Mouse (Mus musculus) heart, postnatal 10 days (tissue): ENCODE data around the gene Zfyve28. TPM values are rescaled to one million over a fixed set of nuclear protein-coding genes. Genes with fewer than 3 reads are reported as not detected.

Source experiments
- DNase-seq, 2 experiments: peaks; one replicate each; pipeline ENCODE4 v3.0.0; 2021
- intact Hi-C: fragments of 180-260 bp; cut with DNase I; formaldehyde crosslinking; loops from one replicate; pipeline ENCODE4 v1.15.1; 2025
- total RNA-seq, 2 experiments: library from RNA; stranded (reverse); gene quantifications; 2 replicates each; pipeline ENCODE4 v1.2.3; 2021

Gene Zfyve28
- 1 to 10 TPM; 1.3 to 1.4 TPM for total RNA-seq

DNA sequence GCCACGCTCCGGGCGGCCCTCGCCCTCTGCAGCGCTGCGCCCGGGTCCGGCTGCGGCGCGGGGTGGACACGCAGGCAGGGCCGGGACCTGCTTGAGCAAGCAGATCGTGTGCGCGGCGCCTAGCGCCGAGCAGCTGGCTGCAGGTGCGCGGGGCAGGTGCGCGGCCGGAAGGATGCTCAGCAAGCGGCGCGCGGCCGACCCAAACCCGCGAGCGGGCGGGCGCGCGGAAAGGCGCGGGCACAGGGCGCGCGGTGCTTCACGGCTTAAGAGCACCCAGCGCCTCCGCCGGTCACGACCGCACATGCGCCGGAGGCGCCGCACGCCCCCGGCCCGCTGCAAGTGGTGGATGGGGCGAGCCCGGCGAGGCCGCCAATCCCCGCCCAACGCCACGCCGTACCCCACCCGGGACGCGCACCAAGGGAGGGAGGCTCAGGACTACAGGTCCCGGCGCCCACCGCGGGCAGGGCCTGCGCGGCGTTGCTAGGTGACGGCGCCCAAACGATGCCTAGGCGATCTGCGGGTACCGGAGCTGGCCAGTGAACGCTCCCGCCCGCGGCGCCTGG, at the start of gene Zfyve28, which contains the start of gene Cfap99:
Gene Zfyve28 (minus strand): TSS at position 296 of the 563 bp plus-strand sequence.
Gene Cfap99 (plus strand): TSS at position 447 of the 563 bp plus-strand sequence.
- DNase-seq = peak; percentile 79 to 83

DNA sequence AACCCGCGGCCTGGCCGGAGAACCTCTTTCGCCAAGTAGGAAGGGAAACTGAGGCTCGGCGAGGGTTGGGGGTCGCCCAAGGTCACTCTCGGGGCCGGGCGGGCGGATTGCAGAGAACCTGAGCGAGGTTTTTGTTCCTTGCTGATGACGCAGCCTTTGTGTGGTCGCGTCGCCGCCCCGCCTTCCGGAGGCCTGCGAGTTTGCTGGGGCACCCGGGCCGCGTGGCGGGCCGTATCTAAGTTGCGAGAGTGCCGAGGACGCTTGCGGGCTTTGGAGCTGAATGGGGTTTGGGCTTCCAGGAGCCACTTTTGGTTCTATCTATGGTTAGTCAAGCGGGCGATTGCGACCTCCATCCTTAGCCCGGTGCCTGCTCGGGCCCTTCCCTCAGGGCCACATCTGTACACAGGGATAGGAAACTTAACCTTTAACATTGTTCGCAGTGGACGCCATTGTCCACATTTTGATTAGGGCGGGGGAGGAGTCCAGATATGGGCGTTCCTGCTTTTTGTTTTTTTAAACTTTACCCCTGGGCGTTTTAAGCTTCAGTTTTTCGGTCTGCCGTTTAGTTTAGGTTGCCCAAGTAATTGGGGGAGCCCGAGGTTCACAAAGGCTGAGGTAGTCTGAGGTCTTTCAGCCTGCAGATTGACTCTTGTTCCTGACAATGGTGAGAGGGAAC, 48.7 kb upstream of the Zfyve28 start:
- DNase-seq = peak; percentile 60 to 67
- intact Hi-C loops = loop anchor here (2.0 kb wide), 1 partner anchor 32 kb away; the partner anchor contains the start of gene Fam193a

More for the DNA sequence above, at the start of gene Zfyve28, which contains the start of gene Cfap99:
- intact Hi-C loops = no loop called here

DNA sequence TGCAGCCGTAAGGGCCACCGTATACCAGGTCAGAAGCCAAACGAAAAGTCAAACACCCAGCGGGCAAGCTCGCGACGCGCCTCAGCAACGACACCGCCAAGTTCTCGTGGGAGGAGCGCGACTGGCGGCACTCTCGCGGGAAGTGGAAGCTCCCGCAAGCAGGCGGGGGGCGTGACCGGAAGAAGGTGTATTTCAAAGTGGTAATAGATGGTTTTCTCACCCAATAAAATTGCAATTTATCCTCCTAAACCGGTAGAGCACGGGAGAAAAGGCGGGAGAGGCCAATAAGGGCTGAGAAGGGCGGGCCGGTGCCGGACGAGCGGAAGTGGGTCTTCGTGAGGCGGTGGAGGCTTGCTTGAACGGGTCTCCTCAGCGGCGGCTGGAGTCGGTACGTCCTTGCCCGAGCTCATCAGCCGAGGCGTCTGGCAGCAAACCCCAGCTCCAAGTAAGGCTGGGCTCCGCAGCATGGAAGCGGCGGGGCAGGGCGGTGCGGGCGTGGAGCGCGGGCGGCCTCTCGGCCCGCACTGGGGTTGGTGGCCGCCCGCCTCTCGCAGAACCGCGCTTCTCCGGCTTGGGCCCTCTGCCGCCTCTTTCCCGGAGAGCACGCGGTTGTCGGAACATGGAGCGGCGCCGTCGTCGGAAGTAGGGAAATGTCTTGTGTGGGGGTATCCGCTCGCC, 48.0 kb upstream of the Zfyve28 start, which contains the start of gene Rnf4:
Gene Rnf4 (plus strand): TSS at position 193 of the 678 bp plus-strand sequence.
- intact Hi-C loops = loop anchor here (2.0 kb wide), 1 partner anchor 33 kb away; the partner anchor contains the start of gene Fam193a
- DNase-seq = peak; percentile 99

DNA sequence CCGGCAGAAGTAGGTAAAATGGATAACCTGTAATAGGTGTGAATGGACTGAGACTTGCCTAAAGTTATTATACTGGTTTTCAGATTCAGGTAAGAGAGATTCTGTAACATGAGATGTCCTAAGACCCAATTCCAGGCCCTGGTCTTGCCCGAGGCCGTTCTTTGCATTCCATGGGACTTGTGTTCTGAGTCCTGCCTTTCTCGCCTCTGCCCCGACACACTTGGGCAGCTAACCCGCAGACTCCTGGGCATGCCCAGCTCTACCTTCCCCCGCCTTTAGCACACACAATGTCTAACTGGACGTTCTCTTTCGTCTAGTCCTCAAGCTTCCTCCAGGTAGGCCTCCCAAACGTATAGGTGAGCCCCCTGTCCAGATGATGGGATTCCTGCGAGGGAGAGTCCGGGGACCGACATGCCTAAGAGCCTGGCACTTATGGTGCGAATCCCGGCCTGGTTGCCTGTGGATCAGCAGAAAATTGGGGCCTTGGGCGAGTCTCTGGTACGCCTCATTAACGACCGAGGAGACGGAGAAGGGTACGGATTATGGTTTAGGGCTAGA, 47.4 kb upstream of the Zfyve28 start:
- DNase-seq = no peak
- intact Hi-C loops = loop anchor here (2.0 kb wide), 1 partner anchor 33 kb away; the partner anchor contains the start of gene Fam193a

DNA sequence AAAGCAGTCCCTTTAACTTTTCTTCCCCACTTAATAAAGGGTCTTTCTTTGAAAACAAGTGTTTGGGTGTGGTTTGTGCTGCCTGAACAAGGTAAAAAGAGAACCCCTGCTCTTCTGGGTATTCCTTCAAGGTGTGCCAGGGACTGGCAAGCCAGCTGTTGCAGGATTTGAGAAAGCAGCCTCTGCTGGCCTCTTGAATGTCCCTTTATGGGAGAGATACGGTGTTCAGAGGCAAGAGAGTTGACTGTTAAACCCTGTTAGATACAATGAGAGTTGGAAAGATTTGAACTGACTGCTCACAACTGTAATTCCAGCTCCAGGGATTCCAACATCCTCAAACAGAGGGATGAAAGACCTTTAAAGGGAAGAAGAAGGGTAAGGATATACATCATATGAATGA, 45.8 kb upstream of the Zfyve28 start:
- intact Hi-C loops = no loop called here
- no peak for DNase-seq

DNA sequence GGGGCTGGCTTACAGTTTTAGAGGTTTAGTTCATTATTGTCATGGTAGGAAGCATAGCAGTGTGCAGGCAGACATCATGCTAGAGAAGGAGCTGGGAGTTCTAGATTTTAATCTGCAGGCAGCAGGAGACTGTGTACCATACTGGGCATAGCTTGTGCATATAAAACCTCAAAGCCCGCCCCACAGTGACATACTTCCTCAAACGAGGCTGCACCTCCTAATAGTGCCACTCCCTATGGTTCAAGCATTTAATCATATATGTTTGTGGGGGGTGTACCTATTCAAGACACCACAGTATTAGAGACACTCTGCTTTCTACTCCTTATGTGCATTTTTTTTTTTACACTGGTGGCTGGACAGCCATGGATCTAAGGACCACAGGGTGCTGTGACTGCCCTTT, 41.9 kb upstream of the Zfyve28 start:
- intact Hi-C loops = no loop called here
- DNase-seq = no peak

DNA sequence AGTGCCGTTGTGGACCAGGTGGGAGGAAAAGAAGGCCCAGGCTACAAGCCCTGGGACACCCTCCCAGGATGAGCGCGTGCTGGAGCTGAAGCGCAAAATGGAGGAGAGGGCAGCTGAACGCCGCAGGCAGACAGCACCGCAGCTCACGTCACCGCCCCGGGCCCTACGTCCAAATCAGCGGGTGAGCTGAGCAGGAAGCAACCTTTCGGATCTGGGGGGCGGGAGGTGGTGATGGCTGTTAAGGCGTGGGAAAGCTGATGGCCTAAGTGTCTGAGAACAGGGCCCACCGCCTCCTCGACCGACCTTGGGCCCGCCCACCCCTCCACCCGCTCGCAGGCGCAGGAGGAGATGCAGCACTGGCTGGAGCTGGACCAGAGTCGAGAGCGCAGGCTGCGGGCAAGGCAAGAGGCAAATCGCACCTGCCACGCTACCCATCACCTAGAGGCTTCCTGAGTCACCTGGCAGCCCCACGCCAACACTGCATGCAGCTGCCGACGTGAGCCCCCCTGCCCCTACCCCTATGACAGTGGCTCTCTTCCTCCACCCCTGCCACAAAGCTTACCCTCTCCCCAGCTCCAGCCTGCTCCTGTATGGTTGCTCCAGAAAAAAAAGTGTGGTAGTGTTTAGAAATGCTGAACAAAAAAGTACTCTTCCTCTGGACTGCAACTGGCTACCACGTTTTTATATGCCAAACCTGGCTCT, 38.8 kb upstream of the Zfyve28 start:
- DNase-seq = peak; percentile 36 to 48
- intact Hi-C loops = no loop called here

DNA sequence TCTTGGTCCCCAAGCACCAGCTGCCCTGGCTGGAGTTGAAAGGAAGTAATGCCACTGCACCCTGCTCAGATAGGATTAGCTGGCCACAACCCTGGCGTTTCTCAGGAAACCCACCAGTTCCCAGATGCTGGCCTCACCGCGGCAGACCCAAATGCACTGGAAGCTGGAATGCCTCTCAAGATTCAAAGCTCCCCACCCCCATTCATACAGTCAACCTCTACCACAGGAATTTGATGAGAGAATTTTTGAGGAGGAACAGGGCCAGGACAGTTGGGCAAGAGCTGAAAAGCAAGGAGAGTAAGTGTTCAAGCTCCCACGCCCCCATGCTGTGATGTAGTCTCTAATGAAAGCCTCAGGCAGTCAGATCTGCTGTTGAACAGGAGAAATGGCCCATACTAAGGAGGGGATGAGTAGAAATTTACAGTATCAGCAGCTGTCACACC, 38.0 kb upstream of the Zfyve28 start:
- peak; percentile 12 to 30 for DNase-seq
- intact Hi-C loops = no loop called here

DNA sequence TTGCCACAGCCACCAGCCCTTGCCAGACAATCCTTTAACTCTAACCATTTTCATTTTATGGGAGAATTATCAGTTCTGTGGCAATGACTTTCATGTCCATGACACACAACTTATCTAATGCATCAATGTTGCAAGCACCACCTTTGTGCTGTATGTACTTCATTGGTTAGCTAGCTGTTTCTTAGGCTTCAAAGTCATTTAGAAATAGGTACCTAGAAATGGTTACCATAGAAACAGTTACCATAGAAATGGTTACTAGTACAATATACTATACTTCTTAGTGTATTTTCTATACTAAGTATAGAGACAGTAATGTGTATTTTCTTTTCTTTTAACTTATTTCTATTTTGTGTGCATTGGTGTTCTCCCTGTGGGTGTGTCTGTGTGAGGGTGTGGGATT, 37.0 kb upstream of the Zfyve28 start:
- intact Hi-C loops = no loop called here
- no peak for DNase-seq

DNA sequence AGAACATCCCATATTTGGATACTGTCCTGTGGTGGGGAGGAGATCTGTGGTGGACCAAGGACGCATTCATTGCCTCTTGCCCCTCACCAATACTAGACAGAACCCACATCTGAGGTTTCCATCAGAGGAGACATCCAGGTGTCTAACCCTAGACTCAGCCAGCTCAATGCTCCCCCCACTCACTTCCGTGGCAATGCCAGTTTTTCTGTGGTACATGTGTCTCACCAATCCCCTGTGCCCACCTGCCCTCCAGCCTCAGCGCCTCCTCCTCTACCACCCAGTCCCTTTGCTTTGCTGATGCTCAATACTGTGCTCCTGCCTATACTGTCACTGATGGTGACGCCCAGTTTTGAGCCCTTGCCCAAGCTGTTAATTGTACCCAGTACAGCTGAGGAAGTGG, 33.0 kb upstream of the Zfyve28 start:
- intact Hi-C loops = no loop called here
- no peak for DNase-seq

DNA sequence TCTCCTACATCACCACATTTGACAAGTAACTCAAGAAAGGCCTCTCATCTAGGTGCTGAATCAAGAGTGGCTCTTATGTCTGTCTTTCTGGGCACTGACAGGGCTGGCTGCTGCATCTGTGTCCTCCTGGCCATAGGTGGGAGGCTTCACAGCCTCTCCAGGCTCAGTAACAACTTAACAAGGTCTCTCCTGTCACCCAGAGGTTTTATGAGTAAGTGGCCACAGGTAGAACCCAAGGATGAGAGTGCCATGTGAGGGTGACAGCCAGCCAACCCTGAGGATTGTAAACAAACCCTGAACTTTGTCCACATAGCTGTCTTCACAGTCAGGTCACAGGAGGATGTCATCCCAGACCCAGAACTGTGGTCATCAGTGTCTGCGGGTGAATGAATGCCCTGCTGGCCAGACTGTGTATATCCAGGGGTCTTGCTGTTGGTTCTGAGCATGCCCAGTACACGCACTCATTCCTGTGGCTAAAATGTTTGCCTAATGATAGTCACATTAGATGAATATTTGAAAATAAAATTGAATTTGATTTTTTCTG, 31.3 kb upstream of the Zfyve28 start:
- intact Hi-C loops = no loop called here
- DNase-seq = no peak

DNA sequence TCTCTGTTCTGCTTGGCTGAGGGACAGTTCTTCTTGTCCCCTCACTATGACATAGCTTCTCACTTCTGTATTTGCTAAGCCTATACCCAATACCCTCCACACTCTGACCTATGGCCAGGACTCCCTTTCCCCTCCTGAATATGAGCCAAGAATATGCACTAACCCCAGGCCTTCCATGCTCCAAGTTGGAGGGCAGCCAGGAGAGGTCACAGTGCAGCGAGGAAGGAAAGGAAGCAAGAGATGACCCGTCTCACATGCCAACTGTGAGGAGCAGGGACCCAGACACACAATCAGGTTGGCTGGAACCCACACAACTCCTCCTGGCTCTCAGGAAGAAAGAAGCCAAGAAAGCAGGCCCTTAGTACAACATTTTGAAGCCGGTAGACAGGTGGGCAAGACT, 20.8 kb upstream of the Zfyve28 start:
- intact Hi-C loops = no loop called here
- no peak for DNase-seq

DNA sequence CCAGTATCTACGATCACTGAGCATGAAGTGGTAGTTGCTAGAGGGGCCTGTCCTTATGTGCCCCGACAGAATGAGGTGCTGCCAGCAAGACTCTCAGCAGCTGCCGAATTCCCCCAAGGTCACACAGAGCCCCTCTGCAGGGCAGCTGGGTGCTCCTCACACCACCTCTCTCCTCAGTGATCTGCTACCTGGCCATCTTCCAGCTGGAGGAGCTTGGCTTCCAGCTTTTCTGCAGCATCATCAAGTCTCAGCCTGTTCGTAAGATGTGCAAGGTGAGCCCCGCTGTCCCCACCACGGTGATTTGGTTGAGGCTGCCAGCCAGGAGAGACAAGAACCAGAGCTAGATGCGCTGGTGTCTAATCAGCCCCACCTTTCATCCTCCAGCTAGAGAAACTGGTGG, 14.1 kb upstream of the Zfyve28 start:
- no peak for DNase-seq
- intact Hi-C loops = no loop called here

DNA sequence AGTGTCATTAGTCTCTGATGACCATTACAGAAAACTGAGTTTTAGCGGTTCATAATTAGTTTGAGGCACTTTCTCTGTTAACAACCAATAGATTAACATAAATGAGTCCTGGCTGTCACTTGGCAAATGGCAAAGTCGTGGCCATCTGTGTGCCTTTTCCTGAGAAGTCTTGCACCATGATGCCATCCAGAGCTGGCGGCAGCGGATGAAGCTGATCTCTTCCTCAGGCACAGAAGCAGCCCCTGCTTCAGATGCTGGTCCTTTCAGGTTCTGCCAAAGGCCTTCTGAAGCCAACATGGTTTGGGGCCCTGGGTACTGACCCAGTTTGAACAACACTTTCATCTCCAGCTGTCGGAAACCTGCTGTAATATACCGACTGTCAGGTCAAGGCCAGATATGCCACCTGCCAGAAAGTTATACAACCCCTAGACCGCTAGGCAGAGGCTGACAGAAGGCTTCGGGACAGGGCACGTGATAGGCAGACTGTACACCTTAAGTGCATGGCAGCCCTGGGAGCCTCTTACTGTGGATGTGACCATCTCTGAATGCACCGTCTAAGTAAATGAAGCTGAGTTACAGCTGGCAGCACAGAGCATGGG, 10.8 kb upstream of the Zfyve28 start:
- intact Hi-C loops = no loop called here
- DNase-seq = no peak

DNA sequence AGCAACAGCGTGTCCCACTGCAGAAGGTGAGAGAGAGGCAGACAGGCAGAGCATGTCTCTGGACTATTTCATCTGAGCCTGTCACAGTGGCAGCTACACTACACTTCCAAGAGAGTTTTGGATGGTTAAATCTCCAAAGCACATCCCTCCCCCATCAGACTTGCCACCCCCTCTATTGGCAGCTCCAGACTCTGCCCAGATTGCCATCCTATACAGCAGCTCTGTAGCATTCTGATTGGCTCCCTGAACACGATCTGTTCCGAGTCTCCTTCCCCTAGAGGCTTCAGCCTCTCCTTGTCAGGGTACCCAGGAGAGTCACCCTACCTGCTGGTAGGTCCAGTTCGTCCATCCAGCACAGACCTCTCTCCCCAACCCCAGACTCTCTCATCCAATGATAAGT, 9.8 kb upstream of the Zfyve28 start:
- DNase-seq = no peak
- intact Hi-C loops = no loop called here

DNA sequence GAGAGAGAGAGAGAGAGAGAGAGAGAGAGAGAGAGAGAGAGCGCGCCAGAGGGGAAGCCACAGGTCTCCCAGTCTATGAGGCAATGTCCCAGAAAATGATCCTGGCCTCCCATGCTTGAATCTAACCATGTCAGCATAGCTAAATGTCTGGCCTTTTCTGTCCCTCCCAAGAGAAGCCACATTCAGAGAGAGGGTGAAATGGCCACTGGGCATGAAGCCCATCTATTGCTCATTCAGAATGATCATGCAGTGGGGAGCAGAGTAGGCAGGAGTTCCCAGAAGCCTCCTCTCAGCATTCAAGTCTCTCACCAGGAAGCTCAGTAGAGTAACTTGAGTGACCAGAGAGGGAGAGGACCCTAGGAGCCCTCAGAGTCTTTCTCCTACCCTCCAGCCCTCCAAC, 6.9 kb upstream of the Zfyve28 start:
- intact Hi-C loops = no loop called here

DNA sequence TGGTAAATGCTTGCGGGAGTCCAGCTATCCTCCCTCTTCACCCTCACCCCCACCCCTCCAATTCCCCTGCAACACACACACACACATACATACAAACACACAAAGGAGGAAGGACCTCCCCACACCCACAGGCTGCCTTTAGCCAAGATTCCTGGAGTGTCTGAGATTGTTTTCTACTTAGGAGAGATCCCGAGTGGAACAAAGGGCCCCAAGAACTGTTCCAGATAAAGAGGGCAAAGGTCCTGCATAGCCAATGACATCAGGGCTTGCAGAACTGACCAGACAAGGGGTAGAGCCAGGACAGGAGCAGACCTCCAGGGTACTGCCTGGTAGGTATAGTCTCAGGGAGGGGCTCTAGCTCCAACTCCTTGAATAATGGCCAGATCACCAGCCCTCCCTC, 6.4 kb upstream of the Zfyve28 start:
- intact Hi-C loops = no loop called here
- DNase-seq = peak; percentile 35 to 45

More for the DNA sequence above, 6.9 kb upstream of the Zfyve28 start:
- DNase-seq = peak; percentile 37 to 43

DNA sequence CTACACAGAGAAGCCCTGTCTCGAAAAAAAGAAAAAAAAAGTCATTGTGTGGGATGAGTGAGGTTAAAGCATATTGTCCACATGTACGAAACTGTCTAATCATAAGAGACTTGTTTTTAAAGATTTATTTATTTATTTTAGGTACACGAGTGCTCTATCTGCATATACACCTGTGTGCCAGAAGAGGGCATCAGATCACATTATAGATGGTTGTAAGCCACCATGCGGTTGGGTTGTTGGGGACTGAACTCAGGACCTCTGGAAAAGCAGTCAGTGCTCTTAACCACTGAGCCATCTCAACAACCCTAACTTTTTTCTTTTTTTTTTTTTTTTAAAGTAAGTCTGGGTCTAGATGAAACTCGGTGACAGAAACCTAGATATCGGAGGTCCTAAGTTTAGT, 5.1 kb upstream of the Zfyve28 start:
- no peak for DNase-seq
- intact Hi-C loops = no loop called here

DNA sequence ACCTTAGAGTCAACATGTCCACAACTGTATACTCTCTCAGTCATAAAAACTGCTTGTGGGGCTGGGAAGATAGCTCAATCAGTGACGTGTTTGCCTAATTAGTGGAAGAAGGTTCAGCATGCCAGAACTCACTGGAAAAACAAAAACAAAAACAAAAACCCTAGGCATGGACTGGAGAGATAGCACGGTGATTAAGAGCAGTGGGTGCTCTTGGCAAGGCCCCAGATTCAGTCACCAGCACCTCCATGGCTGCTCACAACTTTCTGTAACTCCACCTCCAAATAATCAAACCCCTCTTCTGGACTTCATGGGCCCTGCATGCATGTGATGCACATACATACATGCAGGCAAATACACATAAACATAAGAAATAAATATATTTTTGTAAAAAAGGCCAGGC, 1.0 kb upstream of the Zfyve28 start:
- DNase-seq = no peak
- intact Hi-C loops = no loop called here

DNA sequence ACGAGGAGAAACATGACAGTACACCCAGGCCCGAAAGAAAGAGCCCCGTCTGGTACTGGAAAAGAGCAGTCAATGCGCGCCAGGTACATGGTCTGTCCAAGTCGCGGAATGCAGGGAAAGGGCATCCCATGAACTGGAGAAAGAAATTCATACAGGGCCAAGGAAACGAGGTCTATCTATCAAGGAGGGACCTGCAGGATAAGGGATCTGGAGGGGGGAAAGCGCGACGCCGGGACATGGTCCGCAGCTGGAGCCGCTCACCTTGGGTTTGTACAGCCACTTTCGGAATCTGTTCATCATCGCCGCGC, 457 bp downstream of the Zfyve28 start:
- DNase-seq = no peak
- intact Hi-C loops = no loop called here
